Mouse (Mus musculus) CH12.LX (cell line): Measurements from ENCODE around the gene Phactr3. TPM values are rescaled to one million over a fixed set of nuclear protein-coding genes. Genes with fewer than 3 reads are reported as not detected.

Experiments used
- DNase-seq: peaks from one replicate; pipeline ENCODE4 v3.0.0-alpha.2; 2013; ENCODE audit errors: extremely low read depth
- H3K27ac ChIP-seq: 2 replicates; pipeline ENCODE4 v1.5.1; 2012; ENCODE audit warnings: low read depth, mild to moderate bottlenecking, control low read depth, moderate library complexity; ENCODE audit not compliant: insufficient read depth
- H3K27me3 ChIP-seq: replicated peaks from 2 replicates; pipeline ENCODE3; 2012; ENCODE audit warnings: inconsistent platforms
- H3K36me3 ChIP-seq, 2 experiments: replicated peaks in 1 of 2; 2 replicates each; pipeline versions ENCODE3 to v1.6.1; 2012; ENCODE audit warnings: inconsistent platforms in 1 of 2, low read length in 1 of 2, mild to moderate bottlenecking in 1 of 2, mixed read lengths in 1 of 2, moderate library complexity in 1 of 2; ENCODE audit not compliant: control insufficient read depth in 1 of 2, insufficient read depth in 1 of 2
- H3K4me1 ChIP-seq, 2 experiments: 2 replicates each; pipeline ENCODE4 v1.6.1; 2012; ENCODE audit warnings: inconsistent platforms in 1 of 2, moderate library complexity in 1 of 2; ENCODE audit not compliant: insufficient read depth in 2 of 2, control insufficient read depth in 1 of 2
- H3K4me2 ChIP-seq: 2 replicates; pipeline ENCODE4 v1.6.1; 2012; ENCODE audit warnings: low read depth, mild to moderate bottlenecking, control low read depth; ENCODE audit not compliant: poor library complexity, insufficient read depth, severe bottlenecking
- H3K4me3 ChIP-seq, 3 experiments: fragments of 150-350 bp in 1 of 3; sonication (generic) in 1 of 3; replicated peaks in 1 of 3; 2 replicates each; pipeline versions ENCODE3 to v1.5.1; 2011 to 2012; ENCODE audit warnings: low read depth in 2 of 3, low read length in 2 of 3, mild to moderate bottlenecking in 2 of 3, moderate library complexity in 2 of 3, control low read depth in 1 of 3, improper control_type of control experiment in 1 of 3, inconsistent platforms in 1 of 3, mixed read lengths in 1 of 3; ENCODE audit not compliant: poor library complexity in 1 of 3
- H3K79me2 ChIP-seq: replicated peaks from 2 replicates; pipeline ENCODE4 v1.6.1; 2012; ENCODE audit warnings: mild to moderate bottlenecking, moderate library complexity; ENCODE audit not compliant: control insufficient read depth, poor library complexity, insufficient read depth, severe bottlenecking; ENCODE audit errors: extremely low read depth
- H3K9ac ChIP-seq: 2 replicates; pipeline ENCODE4 v1.6.1; 2012; ENCODE audit warnings: low read depth, mild to moderate bottlenecking, control low read depth, moderate library complexity; ENCODE audit not compliant: insufficient read depth
- H3K9me3 ChIP-seq: replicated peaks from 2 replicates; pipeline ENCODE3; 2012; ENCODE audit warnings: low read length, inconsistent platforms, mixed read lengths
- BHLHE40 ChIP-seq: IDR thresholded peaks from 2 replicates; pipeline ENCODE4 v1.6.1; 2011; ENCODE audit warnings: mild to moderate bottlenecking, low read depth, low read length, improper control_type of control experiment
- CTCF ChIP-seq, 2 experiments: IDR thresholded peaks in 1 of 2; conservative IDR thresholded peaks in 1 of 2; 2 replicates each; pipeline ENCODE4 v1.5.1; 2011 to 2012; ENCODE audit warnings: low read depth in 2 of 2, low read length in 2 of 2, improper control_type of control experiment in 1 of 2, inconsistent platforms in 1 of 2, mild to moderate bottlenecking in 1 of 2, moderate library complexity in 1 of 2
- E2F4 ChIP-seq: IDR thresholded peaks from 2 replicates; pipeline ENCODE4 v1.6.1; 2011; ENCODE audit warnings: low read depth, low read length, improper control_type of control experiment; ENCODE audit not compliant: insufficient replicate concordance
- GABPA ChIP-seq: IDR thresholded peaks from 2 replicates; pipeline ENCODE4 v1.6.1; 2012; ENCODE audit warnings: low read depth, low read length, improper control_type of control experiment, inconsistent platforms; ENCODE audit not compliant: insufficient replicate concordance
- HCFC1 ChIP-seq: IDR thresholded peaks from 2 replicates; pipeline ENCODE4 v1.6.1; 2012; ENCODE audit warnings: low read depth, mild to moderate bottlenecking, inconsistent platforms, low read length, improper control_type of control experiment
- IRF4 ChIP-seq: IDR thresholded peaks from 2 replicates; pipeline ENCODE4 v1.6.1; 2014; ENCODE audit warnings: low read depth, mild to moderate bottlenecking, inconsistent platforms, low read length, improper control_type of control experiment
- JUN ChIP-seq: IDR thresholded peaks from 2 replicates; pipeline ENCODE4 v1.6.1; 2011; ENCODE audit warnings: low read depth, mild to moderate bottlenecking, low read length, improper control_type of control experiment, moderate library complexity; ENCODE audit not compliant: insufficient read depth
- KAT2A ChIP-seq: IDR thresholded peaks from 2 replicates; pipeline ENCODE4 v1.6.1; 2012; ENCODE audit warnings: low read length, improper control_type of control experiment, inconsistent platforms; ENCODE audit not compliant: insufficient replicate concordance
- MAFK ChIP-seq: IDR thresholded peaks from 2 replicates; pipeline ENCODE4 v1.6.1; 2011; ENCODE audit warnings: low read length, improper control_type of control experiment; ENCODE audit not compliant: insufficient replicate concordance
- MEF2A ChIP-seq: IDR thresholded peaks from 2 replicates; pipeline ENCODE4 v1.6.1; 2014; ENCODE audit warnings: low read depth, mild to moderate bottlenecking, inconsistent platforms, low read length, improper control_type of control experiment, borderline replicate concordance
- MYC ChIP-seq: IDR thresholded peaks from 2 replicates; pipeline ENCODE4 v1.6.1; 2011; ENCODE audit warnings: low read depth, mild to moderate bottlenecking, improper control_type of control experiment, low read length
- NELFE ChIP-seq: IDR thresholded peaks from 2 replicates; pipeline ENCODE4 v1.6.1; 2011; ENCODE audit warnings: low read depth, low read length, improper control_type of control experiment
- NRF1 ChIP-seq: IDR thresholded peaks from 2 replicates; pipeline ENCODE4 v1.6.1; 2014; ENCODE audit warnings: low read depth, mild to moderate bottlenecking, inconsistent platforms, low read length, improper control_type of control experiment, moderate library complexity
- POLR2A ChIP-seq: IDR thresholded peaks from 2 replicates; pipeline ENCODE4 v1.6.1; 2011; ENCODE audit warnings: low read depth, mild to moderate bottlenecking, improper control_type of control experiment, low read length
- POLR2AphosphoS2 ChIP-seq: IDR thresholded peaks from 2 replicates; pipeline ENCODE4 v1.6.1; 2011; ENCODE audit warnings: low read depth, low read length, improper control_type of control experiment
- SMC3 ChIP-seq: IDR thresholded peaks from 2 replicates; pipeline ENCODE4 v1.6.1; 2011; ENCODE audit warnings: low read depth, low read length, improper control_type of control experiment
- UBTF ChIP-seq: IDR thresholded peaks from 2 replicates; pipeline ENCODE4 v1.6.1; 2012; ENCODE audit warnings: low read depth, mild to moderate bottlenecking, inconsistent platforms, low read length, improper control_type of control experiment, moderate library complexity
- USF2 ChIP-seq: conservative IDR thresholded peaks from 2 replicates; pipeline ENCODE4 v1.6.1; 2011; ENCODE audit warnings: low read depth, low read length, improper control_type of control experiment
- ZC3H11A ChIP-seq: IDR thresholded peaks from 2 replicates; pipeline ENCODE4 v1.6.1; 2012; ENCODE audit warnings: low read depth, mild to moderate bottlenecking, inconsistent platforms, low read length, improper control_type of control experiment
- ZMIZ1 ChIP-seq: IDR thresholded peaks from 2 replicates; pipeline ENCODE4 v1.6.1; 2012; ENCODE audit warnings: low read depth, mild to moderate bottlenecking, inconsistent platforms, low read length, improper control_type of control experiment
- dilution Hi-C: fragments of 300-500 bp; cut with MboI; formaldehyde crosslinking; loops from 2 replicates; pipeline ENCODE4 v1.14.3; 2020; ENCODE audit warnings: low sequenced_read_pairs; ENCODE audit not compliant: extremely low pct_unique_long_range_greater_than_20kb, extremely low pct_ligation_motif_present
- in situ Hi-C: fragments of 300-500 bp; cut with MboI; formaldehyde crosslinking; loops from 3 replicates; pipeline ENCODE4 v1.14.3; 2019; ENCODE audit warnings: low sequenced_read_pairs, low pct_ligation_motif_present, low pct_unique_long_range_greater_than_20kb, mixed read lengths
- polyA plus RNA-seq: library from polyadenylated mRNA; unstranded; fragments of >175 nt; gene quantifications from 2 replicates; pipeline ENCODE4 v1.2.1, GENCODE M21; 2012; ENCODE audit warnings: low read depth; ENCODE audit not compliant: insufficient read length
- total RNA-seq, 2 experiments: library from RNA; depleted of rRNA; stranded (reverse); fragments of 300-350 nt in 1 of 2; fragments of >200 nt in 1 of 2; gene quantifications; 2 replicates each; pipeline ENCODE4 v1.2.3; 2012 to 2014

Phactr3 gene
- total and polyA plus RNA-seq, 3 experiments, result 0.21 to 0.75 TPM; not detected in 1

GRCm38 (mm10) chr2:178121946-178122665 is 3.3 kb downstream of the Phactr3 start:
- in situ Hi-C loops (no loop called here), dilution Hi-C loops (no loop called here)
- DNase-seq, result no peak
- peaks cover 0 to 5% of the 10 kb centered on the region in 2 experiments; a peak in 1 of 4 replicates for H3K4me1 ChIP-seq
- H3K79me2 ChIP-seq, result no peaks in the 10 kb centered on the region
- H3K27me3 ChIP-seq, result peaks cover 81% of the 10 kb centered on the region
- H3K4me2 ChIP-seq, result no peak overlapping the region
- TF ChIP-seq ZC3H11A (no peak), HCFC1 (no peak), NRF1 (no peak), E2F4 (no peak), CTCF (conservative IDR thresholded peaks at IDR 0.05 in 1 of 2, IDR thresholded peaks at IDR 0.05 in 1 of 2; ENCODE audit: low read depth in 2 of 2, low read length in 2 of 2) (no peak), MYC (no peak), MEF2A (no peak), KAT2A (no peak)
- no peak overlapping the region for H3K9ac ChIP-seq
- no peaks in the 10 kb centered on the region for H3K9me3 ChIP-seq
- H3K36me3 ChIP-seq, result no peaks in the 10 kb centered on the region
- no peak overlapping the region for H3K27ac ChIP-seq
- no peak overlapping the region for H3K4me3 ChIP-seq

- H3K4me3 ChIP-seq, result no peak overlapping the region
- no peak for TF ChIP-seq NELFE
- no peak for TF ChIP-seq JUN
- TF ChIP-seq ZMIZ1, result no peak
- no peak for TF ChIP-seq MAFK
- TF ChIP-seq POLR2AphosphoS2, result no peak
- TF ChIP-seq MYC, result no peak
- no peak for TF ChIP-seq MEF2A
- TF ChIP-seq KAT2A, result no peak
- no peak for TF ChIP-seq UBTF
- TF ChIP-seq SMC3, result no peak
- TF ChIP-seq CTCF (conservative IDR thresholded peaks at IDR 0.05 in 1 of 2, IDR thresholded peaks at IDR 0.05 in 1 of 2; ENCODE audit: low read depth in 2 of 2, low read length in 2 of 2), result no peak
- no peak for TF ChIP-seq IRF4
- no peak for TF ChIP-seq BHLHE40
- no peak for TF ChIP-seq NRF1
- no peak for TF ChIP-seq HCFC1
- no peak for TF ChIP-seq GABPA
- TF ChIP-seq POLR2A, result no peak
- TF ChIP-seq USF2, result no peak
- DNase-seq, result no peak
- H3K4me1 ChIP-seq, result peaks cover 0 to 5% of the 10 kb centered on the region in 2 experiments; a peak in 1 of 4 replicates
- H3K27me3 ChIP-seq, result peaks cover 83% of the 10 kb centered on the region
- H3K9ac ChIP-seq, result no peak overlapping the region
- no peak overlapping the region for H3K27ac ChIP-seq
- H3K79me2 ChIP-seq, result no peaks in the 10 kb centered on the region
- in situ Hi-C loops (no loop called here), dilution Hi-C loops (no loop called here)
- no peaks in the 10 kb centered on the region for H3K36me3 ChIP-seq
- no peaks in the 10 kb centered on the region for H3K9me3 ChIP-seq
- H3K4me2 ChIP-seq, result no peak overlapping the region
These were observed 4.7 kb downstream of the Phactr3 start for GRCm38 (mm10) chr2:178123466-178123865.
